8 mouse cellular contexts compared by ENCODE assay signal in genomic region chr4:10923180-10923579, GRCm38 (mm10). TPM values are rescaled to one million over a fixed set of nuclear protein-coding genes. Genes with fewer than 3 reads are reported as not detected.
DNase-seq lines count a peak whose midpoint lies in the region; ATAC-seq and TF ChIP-seq lines count a peak whose summit lies in the region.

No protein-coding gene starts in this region.

- H3K4me3 ChIP-seq in embryonic facial prominence, embryonic 14.5 days (ENCODE audit: low read depth, low read length) = no peak overlapping the region
- H3K4me3 ChIP-seq in embryonic facial prominence, embryonic 10.5 days = no peak overlapping the region
- H3K4me3 ChIP-seq in midbrain, postnatal 0 days (ENCODE audit: low read depth, low read length) = no peak overlapping the region

- DNase-seq in embryonic facial prominence, embryonic 14.5 days (ENCODE audit: low spot score) = peak; percentile 54
- no peak for DNase-seq in embryonic facial prominence, embryonic 10.5 days (ENCODE audit: low spot score)
- DNase-seq in 416B (ENCODE audit: low read depth) = peak; percentile 83
- peak; percentile 26 for DNase-seq in fibroblast of lung, adult 2 months (ENCODE audit: low read depth)
- DNase-seq in heart, postnatal 10 days = peak; percentile 67 to 70
- DNase-seq in layer of hippocampus, postnatal 10 days (ENCODE audit: low spot score in 2 of 2) = peak; percentile 61 to 74
- DNase-seq in midbrain, postnatal 0 days (ENCODE audit: low spot score) = peak; percentile 63
- DNase-seq in thymus, postnatal 36 days = no peak

- no peak overlapping the region for H3K9ac ChIP-seq in embryonic facial prominence, embryonic 14.5 days (ENCODE audit: low read depth, low read length)
- H3K9ac ChIP-seq in midbrain, postnatal 0 days (replicated peaks; ENCODE audit: low read length, poor library complexity, severe bottlenecking) = no peak overlapping the region

- H3K27me3 ChIP-seq in embryonic facial prominence, embryonic 14.5 days (replicated peaks; ENCODE audit: control insufficient read depth, insufficient read depth, low read length) = no peaks in the 10 kb centered on the region
- no peaks in the 10 kb centered on the region for H3K27me3 ChIP-seq in embryonic facial prominence, embryonic 10.5 days (replicated peaks; ENCODE audit: low read depth, poor library complexity, severe bottlenecking)
- H3K27me3 ChIP-seq in midbrain, postnatal 0 days (ENCODE audit: insufficient read depth, low read length) = no peaks in the 10 kb centered on the region

- no peak overlapping the region for H3K4me2 ChIP-seq in embryonic facial prominence, embryonic 14.5 days (ENCODE audit: low read depth, low read length)
- no peak overlapping the region for H3K4me2 ChIP-seq in midbrain, postnatal 0 days (ENCODE audit: low read depth, low read length, poor library complexity, severe bottlenecking)

- no peak for TF ChIP-seq CTCF in midbrain, postnatal 0 days (IDR thresholded peaks at IDR 0.05)

- no peak overlapping the region for H3K27ac ChIP-seq in embryonic facial prominence, embryonic 14.5 days (replicated peaks; ENCODE audit: low read depth, low read length)
- H3K27ac ChIP-seq in embryonic facial prominence, embryonic 10.5 days (replicated peaks) = no peak overlapping the region
- no peak overlapping the region for H3K27ac ChIP-seq in midbrain, postnatal 0 days (ENCODE audit: low read depth, low read length)

- intact Hi-C loops in heart, postnatal 10 days (cut with DNase I) = no loop called here

- 52% methylated on average over 6 of the region's 6 CpGs for WGBS in embryonic facial prominence, embryonic 14.5 days
- 86% methylated on average over 6 of the region's 6 CpGs for WGBS in embryonic facial prominence, embryonic 10.5 days
- 41% methylated on average over 6 of the region's 6 CpGs for WGBS in midbrain, postnatal 0 days

- no peaks in the 10 kb centered on the region for H3K9me3 ChIP-seq in embryonic facial prominence, embryonic 14.5 days (ENCODE audit: control insufficient read depth, low read length)
- no peaks in the 10 kb centered on the region for H3K9me3 ChIP-seq in embryonic facial prominence, embryonic 10.5 days
- no peaks in the 10 kb centered on the region for H3K9me3 ChIP-seq in midbrain, postnatal 0 days (ENCODE audit: low read length)

- no peak for ATAC-seq in embryonic facial prominence, embryonic 14.5 days (ENCODE audit: low read depth)
- ATAC-seq in midbrain, postnatal 0 days (ENCODE audit: low FRiP score) = no peak

- H3K36me3 ChIP-seq in embryonic facial prominence, embryonic 14.5 days (ENCODE audit: control insufficient read depth, insufficient read depth, low read length) = no peaks in the 10 kb centered on the region
- no peaks in the 10 kb centered on the region for H3K36me3 ChIP-seq in embryonic facial prominence, embryonic 10.5 days (replicated peaks)
- H3K36me3 ChIP-seq in midbrain, postnatal 0 days (ENCODE audit: insufficient read depth, low read length) = no peaks in the 10 kb centered on the region

- no peaks in the 10 kb centered on the region for H3K4me1 ChIP-seq in embryonic facial prominence, embryonic 14.5 days (ENCODE audit: control insufficient read depth, insufficient read depth, low read length)
- peaks cover 10% of the 10 kb centered on the region for H3K4me1 ChIP-seq in embryonic facial prominence, embryonic 10.5 days
- no peaks in the 10 kb centered on the region for H3K4me1 ChIP-seq in midbrain, postnatal 0 days (ENCODE audit: insufficient read depth, low read length)

RNA-seq across cellular contexts. Expression of gene 2610301B20Rik, which starts 48.9 kb away (rescaled TPM):
- polyA plus RNA-seq in embryonic facial prominence, embryonic 14.5 days (2014; fragmentation: Nextera tagmentation; extraction: Ambion mirVana) = 36.2 and 38.3 TPM in 2 replicates
- 30.8 and 32.4 TPM in 2 replicates for polyA plus RNA-seq in embryonic facial prominence, embryonic 10.5 days (2016; fragmentation: Nextera tagmentation; extraction: Ambion mirVana)
- 1 to 10 TPM; 8.8 to 9.9 TPM for total RNA-seq in heart, postnatal 10 days (2021)
- 10 to 100 TPM; 26.2 to 27.5 TPM for total RNA-seq in layer of hippocampus, postnatal 10 days (2021)
- total RNA-seq in midbrain, postnatal 0 days (2014; rRNA removed) = 28.6 and 32.5 TPM in 2 replicates
- 36.0 and 37.0 TPM in 2 replicates for polyA plus RNA-seq in midbrain, postnatal 0 days (2015; fragmentation: Nextera tagmentation; extraction: Ambion mirVana)

Comparison
In these comparisons a context has a peak if more than half of its experiments do, and no peak if none do; other contexts are left out.
1. DNase-seq: peak in embryonic facial prominence, embryonic 14.5 days (single experiment), 416B (single experiment), fibroblast of lung, adult 2 months (single experiment), heart, postnatal 10 days (2 of 2), layer of hippocampus, postnatal 10 days (2 of 2) and midbrain, postnatal 0 days (single experiment); none in embryonic facial prominence, embryonic 10.5 days (single experiment) and thymus, postnatal 36 days (0 of 2).